Comparison of ENCODE assay signal across 9 mouse cellular contexts in genomic region chr12:75668221-75668620, GRCm38 (mm10). TPM values are rescaled to one million over a fixed set of nuclear protein-coding genes. Genes with fewer than 3 reads are reported as not detected.
DNase-seq lines count a peak whose midpoint lies in the region; ATAC-seq and TF ChIP-seq lines count a peak whose summit lies in the region.
"Had no signal": no experiment of that assay in that cellular context is flagged by ENCODE, and none has a peak within 500 bp of the region (broad histone marks: within the 10 kb centered on the region; RNA-seq: fewer than 3 reads in every experiment).

No protein-coding gene starts in this region.

- H3K27ac ChIP-seq in hindbrain, embryonic 10.5 days: no peak overlapping the region
- no peak overlapping the region for H3K27ac ChIP-seq in hindbrain, embryonic 12.5 days
- H3K27ac ChIP-seq in midbrain, embryonic 13.5 days: no peak overlapping the region
- no peak overlapping the region for H3K27ac ChIP-seq in midbrain, embryonic 14.5 days (replicated peaks; ENCODE audit: low read depth, low read length)
- H3K27ac ChIP-seq in forebrain, postnatal 0 days (ENCODE audit: low read depth, low read length): no peak overlapping the region
- H3K27ac ChIP-seq in neural tube, embryonic 14.5 days (ENCODE audit: low read depth, low read length): no peak overlapping the region

- DNase-seq in hindbrain, embryonic 10.5 days (ENCODE audit: low spot score): no peak
- DNase-seq in midbrain, embryonic 14.5 days: no peak
- DNase-seq in forebrain, postnatal 0 days: no peak
- DNase-seq in left cerebral cortex, postnatal 4 days: no peak
- DNase-seq: right cerebral cortex, postnatal 25 days had no signal

- H3K4me2 ChIP-seq in hindbrain, embryonic 12.5 days (replicated peaks): no peak overlapping the region
- H3K4me2 ChIP-seq in midbrain, embryonic 13.5 days (replicated peaks): peak overlapping the region; percentile 86
- H3K4me2 ChIP-seq in midbrain, embryonic 14.5 days (ENCODE audit: low read length): no peak overlapping the region
- H3K4me2 ChIP-seq in forebrain, postnatal 0 days (ENCODE audit: low read depth): peak overlapping the region; percentile 83; the same call in 1 of the 2 replicates
- H3K4me2 ChIP-seq in neural tube, embryonic 14.5 days (ENCODE audit: low read depth, low read length): peak overlapping the region; percentile 78; the same call in 1 of the 2 replicates

- peak overlapping the region; percentile 72; the same call in 1 of the 2 replicates for H3K4me3 ChIP-seq in hindbrain, embryonic 10.5 days
- no peak overlapping the region for H3K4me3 ChIP-seq in hindbrain, embryonic 12.5 days
- no peak overlapping the region for H3K4me3 ChIP-seq in midbrain, embryonic 13.5 days (replicated peaks)
- no peak overlapping the region for H3K4me3 ChIP-seq in midbrain, embryonic 14.5 days (replicated peaks; ENCODE audit: low read depth, low read length)
- H3K4me3 ChIP-seq in forebrain, postnatal 0 days (ENCODE audit: low read depth, low read length): no peak overlapping the region
- no peak overlapping the region for H3K4me3 ChIP-seq in neural tube, embryonic 14.5 days (ENCODE audit: low read depth, low read length)

- no peaks in the 10 kb centered on the region for H3K27me3 ChIP-seq in hindbrain, embryonic 10.5 days (ENCODE audit: insufficient read depth, poor library complexity, severe bottlenecking)
- H3K27me3 ChIP-seq in hindbrain, embryonic 12.5 days: no peaks in the 10 kb centered on the region
- H3K27me3 ChIP-seq in midbrain, embryonic 13.5 days: no peaks in the 10 kb centered on the region
- no peaks in the 10 kb centered on the region for H3K27me3 ChIP-seq in midbrain, embryonic 14.5 days (ENCODE audit: control insufficient read depth, insufficient read depth, low read length)
- no peaks in the 10 kb centered on the region for H3K27me3 ChIP-seq in forebrain, postnatal 0 days (ENCODE audit: insufficient read depth, low read length)
- no peaks in the 10 kb centered on the region for H3K27me3 ChIP-seq in neural tube, embryonic 14.5 days (ENCODE audit: control insufficient read depth, insufficient read depth, low read length)

- WGBS in hindbrain, embryonic 10.5 days: 92% methylated on average over 2 of the region's 2 CpGs
- 96% methylated on average over 2 of the region's 2 CpGs for WGBS in hindbrain, embryonic 12.5 days
- WGBS in midbrain, embryonic 13.5 days: 93% methylated on average over 2 of the region's 2 CpGs
- WGBS in midbrain, embryonic 14.5 days: 92% methylated on average over 2 of the region's 2 CpGs
- 94% methylated on average over 2 of the region's 2 CpGs for WGBS in forebrain, postnatal 0 days
- WGBS in neural tube, embryonic 14.5 days: 95% methylated on average over 2 of the region's 2 CpGs

- peaks cover 21% of the 10 kb centered on the region for H3K4me1 ChIP-seq in hindbrain, embryonic 10.5 days (replicated peaks)
- H3K4me1 ChIP-seq in hindbrain, embryonic 12.5 days: peaks cover 15% of the 10 kb centered on the region
- peaks cover 27% of the 10 kb centered on the region for H3K4me1 ChIP-seq in midbrain, embryonic 13.5 days (replicated peaks)
- H3K4me1 ChIP-seq in midbrain, embryonic 14.5 days (ENCODE audit: control insufficient read depth, insufficient read depth, low read length): peaks cover 7% of the 10 kb centered on the region
- peaks cover 11% of the 10 kb centered on the region for H3K4me1 ChIP-seq in forebrain, postnatal 0 days (ENCODE audit: insufficient read depth)
- H3K4me1 ChIP-seq in neural tube, embryonic 14.5 days (ENCODE audit: control insufficient read depth, insufficient read depth, low read length): peaks cover 9% of the 10 kb centered on the region

- no peak for ATAC-seq in hindbrain, embryonic 12.5 days (ENCODE audit: low FRiP score)
- ATAC-seq in midbrain, embryonic 13.5 days: no peak
- ATAC-seq in midbrain, embryonic 14.5 days (ENCODE audit: low FRiP score, low TSS enrichment): no peak
- ATAC-seq in forebrain, postnatal 0 days: no peak
- ATAC-seq in neural tube, embryonic 14.5 days (ENCODE audit: low read depth): no peak
- ATAC-seq in erythroid progenitor cell, adult 5-6 weeks (replicated peaks; ENCODE audit: low FRiP score, poor library complexity, severe bottlenecking): no peak

- no peaks in the 10 kb centered on the region for H3K36me3 ChIP-seq in hindbrain, embryonic 10.5 days
- no peaks in the 10 kb centered on the region for H3K36me3 ChIP-seq in hindbrain, embryonic 12.5 days
- no peaks in the 10 kb centered on the region for H3K36me3 ChIP-seq in midbrain, embryonic 13.5 days
- no peaks in the 10 kb centered on the region for H3K36me3 ChIP-seq in midbrain, embryonic 14.5 days (ENCODE audit: control insufficient read depth, insufficient read depth, low read length)
- H3K36me3 ChIP-seq in forebrain, postnatal 0 days (ENCODE audit: insufficient read depth): no peaks in the 10 kb centered on the region
- no peaks in the 10 kb centered on the region for H3K36me3 ChIP-seq in neural tube, embryonic 14.5 days (ENCODE audit: control insufficient read depth, insufficient read depth, low read length)

- no peaks in the 10 kb centered on the region for H3K9me3 ChIP-seq in hindbrain, embryonic 10.5 days
- no peaks in the 10 kb centered on the region for H3K9me3 ChIP-seq in hindbrain, embryonic 12.5 days (replicated peaks)
- no peaks in the 10 kb centered on the region for H3K9me3 ChIP-seq in midbrain, embryonic 13.5 days
- H3K9me3 ChIP-seq in midbrain, embryonic 14.5 days (ENCODE audit: control insufficient read depth, low read length): no peaks in the 10 kb centered on the region
- H3K9me3 ChIP-seq in forebrain, postnatal 0 days (ENCODE audit: low read length): no peaks in the 10 kb centered on the region
- no peaks in the 10 kb centered on the region for H3K9me3 ChIP-seq in neural tube, embryonic 14.5 days (ENCODE audit: control insufficient read depth, low read length)

- H3K9ac ChIP-seq in hindbrain, embryonic 12.5 days: no peak overlapping the region
- H3K9ac ChIP-seq in midbrain, embryonic 13.5 days (replicated peaks): no peak overlapping the region
- H3K9ac ChIP-seq in midbrain, embryonic 14.5 days (replicated peaks; ENCODE audit: low read length): no peak overlapping the region
- no peak overlapping the region for H3K9ac ChIP-seq in forebrain, postnatal 0 days
- H3K9ac ChIP-seq in neural tube, embryonic 14.5 days (replicated peaks; ENCODE audit: low read depth, low read length): no peak overlapping the region

- no peak for TF ChIP-seq CTCF in forebrain, postnatal 0 days (IDR thresholded peaks at IDR 0.05; ENCODE audit: low read depth)

- intact Hi-C loops in left cerebral cortex, postnatal 4 days (cut with DNase I): no loop called here

RNA-seq across cellular contexts. Expression of gene Wdr89, which starts 1.1 kb away (rescaled TPM):
- 9.8 and 13.3 TPM in 2 replicates for polyA plus RNA-seq in hindbrain, embryonic 10.5 days (2016; fragmentation: Nextera tagmentation; extraction: Ambion mirVana)
- polyA plus RNA-seq in hindbrain, embryonic 12.5 days (2016; fragmentation: Nextera tagmentation; extraction: Ambion mirVana): 8.0 and 9.0 TPM in 2 replicates
- 7.3 and 7.5 TPM in 2 replicates for polyA plus RNA-seq in midbrain, embryonic 13.5 days (2015; fragmentation: Nextera tagmentation; extraction: Ambion mirVana)
- polyA plus RNA-seq in midbrain, embryonic 14.5 days (2014; fragmentation: Nextera tagmentation; extraction: Ambion mirVana): 5.4 and 6.2 TPM in 2 replicates
- total RNA-seq in forebrain, postnatal 0 days (2014; rRNA removed): 3.8 and 4.8 TPM in 2 replicates
- 3.1 and 4.9 TPM in 2 replicates for polyA plus RNA-seq in forebrain, postnatal 0 days (2015; fragmentation: Nextera tagmentation; extraction: Ambion mirVana)
- polyA plus RNA-seq in neural tube, embryonic 14.5 days (2014; fragmentation: Nextera tagmentation; extraction: Ambion mirVana): 5.3 and 5.7 TPM in 2 replicates
- 1 to 10 TPM; 4.0 to 4.4 TPM for total RNA-seq in left cerebral cortex, postnatal 4 days (2021)
- total RNA-seq in erythroid progenitor cell, adult 5-6 weeks (2015; ENCODE audit: low replicate concordance): 4.7 and 5.9 TPM in 2 replicates
- total RNA-seq in erythroid progenitor cell, adult 5-6 weeks (2017; ENCODE audit: low replicate concordance): 6.7 and 11.8 TPM in 2 replicates

Comparison
In these comparisons a context has a peak if more than half of its experiments do, and no peak if none do; other contexts are left out.
1. H3K4me2 ChIP-seq: peak in midbrain, embryonic 13.5 days (single experiment), forebrain, postnatal 0 days (single experiment) and neural tube, embryonic 14.5 days (single experiment); none in hindbrain, embryonic 12.5 days (single experiment) and midbrain, embryonic 14.5 days (single experiment).